Mouse (Mus musculus) kidney, postnatal 0 days (tissue): ENCODE results near the gene Dlg5. TPM values are rescaled to one million over a fixed set of nuclear protein-coding genes. Genes with fewer than 3 reads are reported as not detected.

Experiments
- ATAC-seq: fragments of 200-750 bp; cut with Nextera tagmentation; replicated peaks from 2 replicates; pipeline ENCODE4 v1.8.0; 2017; ENCODE audit warnings: low read depth, moderate number of reproducible peaks, moderate TSS enrichment, moderate library complexity; ENCODE audit not compliant: low FRiP score
- DNase-seq: peaks from one replicate; pipeline ENCODE4 v3.0.0-alpha.2; 2016; ENCODE audit warnings: low spot score
- H3K27ac ChIP-seq: fragments of 300-500 bp; sonication (generic); 2 replicates; pipeline ENCODE4 v1.5.1; 2014; ENCODE audit warnings: mild to moderate bottlenecking
- H3K27me3 ChIP-seq: fragments of 300-500 bp; sonication (generic); 2 replicates; pipeline ENCODE4 v1.6.1; 2014; ENCODE audit warnings: low read length, mixed read lengths; ENCODE audit not compliant: insufficient read depth
- H3K36me3 ChIP-seq: fragments of 300-500 bp; sonication (generic); 2 replicates; pipeline ENCODE4 v1.6.1; 2014; ENCODE audit warnings: low read length, mixed read lengths; ENCODE audit not compliant: insufficient read depth
- H3K4me1 ChIP-seq: fragments of 300-500 bp; sonication (generic); replicated peaks from 2 replicates; pipeline ENCODE4 v1.6.1; 2014; ENCODE audit warnings: antibody characterized with exemption, low read length, mixed read lengths; ENCODE audit not compliant: insufficient read depth
- H3K4me2 ChIP-seq: fragments of 300-500 bp; sonication (generic); 2 replicates; pipeline ENCODE4 v1.6.1; 2014; ENCODE audit warnings: mild to moderate bottlenecking, low read length, moderate library complexity, mixed read lengths
- H3K4me3 ChIP-seq: fragments of 300-500 bp; sonication (generic); replicated peaks from 2 replicates; pipeline ENCODE4 v1.5.1; 2014; ENCODE audit warnings: low read depth, low read length
- H3K9ac ChIP-seq: fragments of 300-500 bp; sonication (generic); 2 replicates; pipeline ENCODE4 v1.6.1; 2014; ENCODE audit warnings: low read depth, low read length
- H3K9me3 ChIP-seq: fragments of 300-500 bp; sonication (generic); replicated peaks from 2 replicates; pipeline ENCODE4 v1.6.1; 2016; ENCODE audit warnings: low read length, inconsistent platforms, mixed read lengths
- CTCF ChIP-seq: IDR thresholded peaks from 2 replicates; pipeline ENCODE4 v1.5.1; 2016; ENCODE audit warnings: antibody characterized with exemption, low read depth, mild to moderate bottlenecking, moderate library complexity
- WGBS: fragments of 180-500 bp; shearing (Covaris S2); extraction: QIAGEN DNeasy Blood & Tissue Kit; methylation state at CpG from one replicate; pipeline ENCODE4 v1.1.7; 2014; 5-methylcytosine and 5-hydroxymethylcytosine counted together
- polyA plus RNA-seq: library from polyadenylated mRNA; unstranded; fragments of >200 nt; fragmentation: Nextera tagmentation; extraction: Ambion mirVana; gene quantifications from 2 replicates; pipeline ENCODE4 v1.2.1, GENCODE M21; 2015

The Dlg5 gene
- polyA plus RNA-seq, 1 experiment from 2014 or later = 10.3 TPM

DNA sequence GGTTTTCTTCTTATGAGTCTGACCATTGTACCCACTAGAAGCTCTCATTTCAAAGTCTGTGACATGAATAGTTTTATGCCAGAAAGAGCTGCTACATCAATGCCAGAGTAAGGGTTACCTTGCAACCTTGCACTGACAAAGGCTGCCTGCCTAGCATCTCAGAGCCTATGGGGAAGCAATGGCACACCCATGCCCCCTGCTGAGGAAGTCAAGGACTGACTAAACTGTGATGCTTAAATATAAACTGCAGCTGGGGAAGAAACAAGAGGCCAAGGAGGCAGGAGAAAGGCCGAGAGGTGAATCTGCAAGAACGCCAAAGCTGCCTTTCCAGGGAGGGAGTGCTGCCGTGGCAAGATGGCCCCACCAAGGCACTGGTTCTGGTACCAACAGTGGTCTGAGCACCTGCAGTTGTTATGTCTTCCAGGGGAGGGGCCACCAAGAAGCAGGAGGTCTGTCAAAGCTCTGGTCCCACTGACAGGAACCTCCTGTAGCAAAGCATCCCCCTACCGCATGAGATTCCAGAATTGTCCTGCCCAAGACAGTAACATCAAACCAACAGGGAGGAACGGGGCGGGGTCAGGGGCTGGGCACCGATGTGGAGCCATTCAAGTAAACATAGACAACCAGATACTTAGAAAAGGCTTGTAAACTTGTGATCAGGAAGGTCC is 111.0 kb downstream of the Dlg5 start:
- Histone ChIP-seq H3K27me3 (no peaks in the 10 kb centered on the region), H3K4me2 (no peak overlapping the region), H3K4me3 (no peak overlapping the region), H3K9me3 (no peaks in the 10 kb centered on the region), H3K36me3 (peaks cover 48% of the 10 kb centered on the region), H3K9ac (no peak overlapping the region), H3K4me1 (no peaks in the 10 kb centered on the region), H3K27ac (no peak overlapping the region)
- 71% methylated on average over 7 of the region's 7 CpGs for WGBS
- DNase-seq (no peak), ATAC-seq (no peak)
- peak; percentile 20; the same call in 1 of the 2 replicates for TF ChIP-seq CTCF

DNA sequence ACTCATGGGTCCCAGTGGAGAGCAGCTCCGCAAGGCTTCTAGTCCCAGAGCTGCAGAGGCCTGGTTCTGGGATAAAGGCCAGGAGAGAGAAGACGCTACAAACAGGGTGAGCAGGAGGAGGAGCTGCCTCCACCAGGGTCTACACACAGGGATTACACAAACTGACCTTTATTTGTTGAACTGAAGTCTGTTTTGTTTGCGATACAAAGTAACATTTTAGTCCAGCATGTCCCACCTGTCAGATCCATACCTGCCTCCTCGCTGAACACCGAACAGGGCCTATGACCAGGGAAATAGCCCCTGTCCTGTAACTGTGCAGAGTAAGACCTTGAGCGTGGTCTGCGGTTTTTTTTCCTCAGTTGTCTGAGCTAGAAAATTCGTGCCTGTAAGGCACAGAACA is 111.9 kb downstream of the Dlg5 start:
- Histone ChIP-seq H3K4me3 (no peak overlapping the region), H3K4me2 (no peak overlapping the region), H3K27ac (no peak overlapping the region), H3K9me3 (no peaks in the 10 kb centered on the region), H3K36me3 (peaks cover 40% of the 10 kb centered on the region), H3K9ac (no peak overlapping the region), H3K27me3 (no peaks in the 10 kb centered on the region), H3K4me1 (no peaks in the 10 kb centered on the region)
- no peak for TF ChIP-seq CTCF
- 92% methylated on average over 8 of the region's 8 CpGs for WGBS
- no peak for DNase-seq
- no peak for ATAC-seq

DNA sequence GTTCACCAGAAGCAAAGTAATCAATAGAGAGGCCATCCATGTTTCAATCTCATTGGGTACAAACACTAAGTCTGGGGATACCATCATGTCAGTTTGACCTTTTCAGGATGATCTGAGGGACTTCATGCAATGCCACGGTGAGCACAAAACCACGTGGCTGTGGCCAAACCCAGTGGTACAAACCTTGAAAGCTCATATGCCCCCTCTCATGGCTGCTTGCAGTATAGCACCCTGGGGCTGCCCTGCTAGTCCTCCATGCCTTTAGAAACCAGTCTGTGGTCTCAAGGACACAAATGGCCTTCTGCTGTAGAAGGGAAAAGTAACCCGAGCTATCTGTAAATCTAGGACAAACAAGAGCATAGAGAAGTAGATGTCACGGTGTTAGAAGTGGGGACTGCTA is 113.6 kb downstream of the Dlg5 start:
- no peaks in the 10 kb centered on the region for H3K27me3 ChIP-seq
- no peak overlapping the region for H3K9ac ChIP-seq
- no peak overlapping the region for H3K4me3 ChIP-seq
- peak; percentile 45 for DNase-seq
- H3K27ac ChIP-seq = no peak overlapping the region
- no peaks in the 10 kb centered on the region for H3K4me1 ChIP-seq
- no peaks in the 10 kb centered on the region for H3K9me3 ChIP-seq
- TF ChIP-seq CTCF = peak; percentile 68
- peaks cover 28% of the 10 kb centered on the region; the same call in 1 of the 2 replicates for H3K36me3 ChIP-seq
- H3K4me2 ChIP-seq = no peak overlapping the region
- ATAC-seq = no peak
- WGBS = 35% methylated on average over 4 of the region's 4 CpGs

DNA sequence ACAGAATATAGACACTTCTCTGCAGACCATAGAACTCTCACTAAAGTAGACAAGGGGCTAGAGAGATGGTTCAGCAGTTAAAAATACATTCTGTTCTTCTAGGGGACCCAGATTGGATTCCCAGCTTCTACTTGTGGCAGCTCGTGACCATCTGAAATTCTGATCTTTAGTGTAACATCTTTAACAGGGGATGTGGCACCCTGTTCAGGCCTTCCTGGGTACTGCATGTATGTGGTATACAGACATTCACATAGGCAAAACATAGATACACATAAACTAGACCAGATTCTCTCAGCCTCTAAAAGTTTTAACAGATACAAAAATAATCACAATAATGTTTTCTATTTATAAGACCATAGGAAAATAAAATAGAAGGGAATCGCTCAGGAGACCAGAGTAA is 120.7 kb downstream of the Dlg5 start:
- H3K4me3 ChIP-seq = no peak overlapping the region
- no peaks in the 10 kb centered on the region for H3K27me3 ChIP-seq
- WGBS = 86% methylated on average over 2 of the region's 2 CpGs
- no peaks in the 10 kb centered on the region for H3K36me3 ChIP-seq
- H3K4me1 ChIP-seq = no peaks in the 10 kb centered on the region
- H3K27ac ChIP-seq = no peak overlapping the region
- DNase-seq = no peak
- no peak overlapping the region for H3K4me2 ChIP-seq
- no peak overlapping the region for H3K9ac ChIP-seq
- no peaks in the 10 kb centered on the region for H3K9me3 ChIP-seq
- no peak for TF ChIP-seq CTCF
- no peak for ATAC-seq

DNA sequence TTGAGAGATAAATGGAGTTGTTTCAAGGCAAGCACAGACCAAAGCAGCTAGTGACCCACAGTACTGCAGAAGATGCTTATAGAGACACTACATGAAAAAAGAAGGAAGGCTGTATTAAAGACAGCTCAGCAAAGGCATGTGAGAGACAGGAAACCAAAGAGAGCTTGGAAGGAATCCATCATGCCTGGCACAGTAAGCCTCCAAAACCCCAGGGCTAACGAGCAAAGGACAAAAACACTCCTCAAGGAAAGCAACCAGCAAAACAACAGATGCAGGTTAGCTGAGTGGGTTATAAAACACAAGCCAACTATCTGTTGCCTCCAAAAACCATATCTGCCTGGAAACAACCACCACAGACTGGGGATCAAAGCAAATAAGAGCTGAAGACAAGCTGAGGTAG is 121.5 kb downstream of the Dlg5 start:
- no peaks in the 10 kb centered on the region for H3K4me1 ChIP-seq
- WGBS = 59% methylated on average over 1 of the region's 1 CpGs
- no peak for ATAC-seq
- H3K9me3 ChIP-seq = no peaks in the 10 kb centered on the region
- TF ChIP-seq CTCF = no peak
- no peak overlapping the region for H3K4me2 ChIP-seq
- no peaks in the 10 kb centered on the region for H3K36me3 ChIP-seq
- DNase-seq = no peak
- H3K27me3 ChIP-seq = no peaks in the 10 kb centered on the region
- no peak overlapping the region for H3K27ac ChIP-seq
- no peak overlapping the region for H3K9ac ChIP-seq
- no peak overlapping the region for H3K4me3 ChIP-seq

DNA sequence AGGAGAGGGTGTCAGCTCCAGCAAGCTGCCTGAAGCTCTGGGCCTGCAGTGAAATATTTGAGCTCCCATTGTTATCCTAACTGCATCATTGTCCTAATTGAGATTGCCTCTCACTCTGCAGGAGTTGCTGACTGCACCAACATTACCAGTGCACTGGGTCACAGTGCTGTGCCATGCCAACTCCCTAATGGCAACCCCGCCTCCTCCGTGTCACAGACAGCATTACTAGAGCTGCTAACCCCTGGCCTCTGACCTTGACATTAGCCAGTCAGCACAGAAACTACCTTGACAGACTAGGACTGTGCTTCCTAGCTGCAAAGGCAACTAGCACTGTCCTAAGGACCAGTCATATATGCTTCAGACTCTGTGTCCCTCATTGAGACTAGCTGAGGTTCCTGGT is 139.0 kb downstream of the Dlg5 start:
- H3K9ac ChIP-seq = no peak overlapping the region

DNA sequence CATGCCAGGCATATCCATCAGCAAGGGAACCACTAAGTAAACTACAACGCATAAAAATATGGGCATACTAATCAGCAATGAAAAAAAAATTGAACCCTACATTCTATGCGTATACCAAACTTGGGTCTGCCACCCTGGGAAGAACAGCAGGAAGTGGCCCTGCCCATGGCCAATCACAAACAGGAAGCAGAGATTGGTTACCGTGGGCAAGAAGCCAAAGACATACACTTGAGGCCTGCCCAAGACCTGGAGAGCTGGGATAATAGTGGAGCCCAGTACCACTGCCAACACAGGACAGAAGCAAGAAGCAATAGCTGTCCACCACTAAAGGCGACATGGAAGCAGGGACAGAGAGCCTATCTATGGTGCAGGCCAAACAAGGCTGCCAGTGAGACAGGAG is 146.9 kb downstream of the Dlg5 start:
- Histone ChIP-seq H3K4me3 (no peak overlapping the region), H3K27me3 (no peaks in the 10 kb centered on the region), H3K4me2 (no peak overlapping the region), H3K4me1 (no peaks in the 10 kb centered on the region), H3K36me3 (no peaks in the 10 kb centered on the region), H3K9ac (no peak overlapping the region), H3K9me3 (no peaks in the 10 kb centered on the region), H3K27ac (no peak overlapping the region)
- DNase-seq = no peak
- WGBS = 72% methylated on average over 4 of the region's 4 CpGs
- no peak for ATAC-seq
- no peak for TF ChIP-seq CTCF

More for the DNA sequence above, 139.0 kb downstream of the Dlg5 start:
- Histone ChIP-seq H3K4me3 (no peak overlapping the region), H3K9me3 (no peaks in the 10 kb centered on the region), H3K27ac (no peak overlapping the region), H3K27me3 (no peaks in the 10 kb centered on the region), H3K4me1 (no peaks in the 10 kb centered on the region), H3K4me2 (no peak overlapping the region), H3K36me3 (no peaks in the 10 kb centered on the region)
- no peak for ATAC-seq
- no peak for DNase-seq
- no peak for TF ChIP-seq CTCF
- 85% methylated on average over 2 of the region's 2 CpGs for WGBS
